Comparison of ENCODE assay signal across 11 mouse cellular contexts in genomic region chr17:66809786-66810185, GRCm38 (mm10).
"Had no signal": no experiment of that assay in that cellular context is flagged by ENCODE, and none has a peak within 500 bp of the region (broad histone marks: within the 10 kb centered on the region; RNA-seq: fewer than 3 reads in every experiment).

No protein-coding gene starts in this region.

- H3K4me2 ChIP-seq: limb, embryonic 15.5 days; lung, embryonic 15.5 days; midbrain, embryonic 13.5 days; stomach, embryonic 15.5 days had no signal

- H3K9ac ChIP-seq: limb, embryonic 15.5 days; liver, embryonic 14.5 days; lung, embryonic 15.5 days; midbrain, embryonic 13.5 days; stomach, embryonic 15.5 days had no signal

- H3K36me3 ChIP-seq: limb, embryonic 15.5 days; lung, embryonic 15.5 days; midbrain, embryonic 13.5 days; stomach, embryonic 15.5 days had no signal

- DNase-seq: kidney, adult 2 months; kidney, postnatal 25 days; layer of hippocampus, postnatal 36 days; right cerebral cortex, postnatal 14 days; thymus, adult 2 months; thymus, postnatal 25 days had no signal

- ATAC-seq: midbrain, embryonic 13.5 days had no signal

- H3K4me1 ChIP-seq: limb, embryonic 15.5 days; lung, embryonic 15.5 days; midbrain, embryonic 13.5 days; stomach, embryonic 15.5 days had no signal

- H3K4me3 ChIP-seq: limb, embryonic 15.5 days; lung, embryonic 15.5 days; midbrain, embryonic 13.5 days; stomach, embryonic 15.5 days had no signal

- H3K27me3 ChIP-seq: limb, embryonic 15.5 days; lung, embryonic 15.5 days; stomach, embryonic 15.5 days had no signal

- H3K9me3 ChIP-seq: limb, embryonic 15.5 days; lung, embryonic 15.5 days; midbrain, embryonic 13.5 days; stomach, embryonic 15.5 days had no signal

- H3K27ac ChIP-seq: limb, embryonic 15.5 days; liver, embryonic 14.5 days; lung, embryonic 15.5 days; midbrain, embryonic 13.5 days; stomach, embryonic 15.5 days had no signal
